Mouse (Mus musculus) megakaryocyte, adult 5-6 weeks (primary cell): ENCODE data around the gene Rab27a. TPM values are rescaled to one million over a fixed set of nuclear protein-coding genes. Genes with fewer than 3 reads are reported as not detected.
"Not testable (repeated sequence)": the region's sequence is repeated elsewhere in the genome, so short reads cannot be mapped to it uniquely, and the experiment has no call there.

Experiments used
- ATAC-seq: 2 replicates; pipeline ENCODE4 v1.8.0; 2016; ENCODE audit warnings: mild to moderate bottlenecking, inconsistent platforms; ENCODE audit not compliant: poor library complexity, severe bottlenecking
- total RNA-seq, 2 experiments: library from RNA; stranded (forward) in 1 of 2; stranded (reverse) in 1 of 2; fragments of 153-499, 151-499 nt in 1 of 2; fragments of 221-1000, 200-1000 nt in 1 of 2; gene quantifications; 2 replicates each; pipeline versions ENCODE4 v1.2.3 to v1.2.4; 2015 to 2017

The Rab27a gene
- total RNA-seq, 2 experiments from 2014 or later = 58.9 to 155 TPM

DNA sequence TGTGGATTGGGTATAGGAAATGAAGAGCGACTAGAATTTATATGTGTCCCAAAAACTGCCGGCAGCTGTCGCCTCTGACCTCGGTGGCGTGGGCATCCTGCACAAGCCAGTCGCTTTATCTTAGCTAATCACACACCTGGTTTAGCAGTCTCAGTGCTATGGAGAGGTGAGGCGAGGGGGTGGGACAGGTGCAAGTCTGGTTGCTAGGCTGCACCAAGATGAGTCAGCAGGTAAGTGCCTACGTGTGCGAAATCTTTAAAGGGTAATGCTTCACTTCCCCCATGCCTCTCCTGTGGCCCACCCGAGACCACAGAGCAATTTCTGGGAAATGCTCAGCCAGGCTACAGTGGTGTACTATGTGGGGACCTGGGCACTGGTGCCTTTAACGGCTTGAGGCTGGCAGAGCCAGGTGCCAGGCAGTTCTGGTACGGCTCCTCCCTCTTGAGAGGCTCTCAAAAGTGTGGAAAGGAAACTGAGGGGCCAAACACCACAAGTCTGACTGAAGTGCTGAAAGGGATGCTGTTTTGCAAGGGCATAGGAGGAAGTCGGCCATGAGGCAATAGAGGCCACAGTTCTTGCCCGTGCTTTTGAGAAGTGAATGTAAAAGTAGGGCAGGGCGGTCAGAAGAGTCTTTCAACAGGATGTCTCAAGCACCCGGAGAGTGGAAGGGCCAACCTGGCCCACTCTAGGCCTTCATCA lies 44.7 kb downstream of the Rab27a start:
- peak; percentile 78 for ATAC-seq

DNA sequence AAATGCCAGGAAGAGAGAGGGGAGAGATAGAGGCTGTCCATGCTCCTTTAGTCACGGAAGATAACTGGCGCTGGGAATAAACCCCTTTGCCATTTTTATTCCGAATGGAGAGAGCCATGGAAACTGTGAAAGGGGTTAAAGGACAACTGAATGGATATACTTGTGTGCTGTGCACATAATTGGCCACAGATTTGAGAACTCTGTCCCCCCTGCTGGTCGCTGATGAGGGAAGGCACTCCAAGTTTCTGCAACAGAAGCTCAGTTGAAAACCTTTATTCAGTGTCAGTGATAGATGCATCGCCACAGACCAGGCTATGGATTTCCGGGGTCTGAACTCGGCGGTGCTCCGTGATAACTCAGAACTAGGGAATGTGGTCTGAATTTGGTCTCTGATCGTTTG lies 45.5 kb downstream of the Rab27a start:
- ATAC-seq = no peak

DNA sequence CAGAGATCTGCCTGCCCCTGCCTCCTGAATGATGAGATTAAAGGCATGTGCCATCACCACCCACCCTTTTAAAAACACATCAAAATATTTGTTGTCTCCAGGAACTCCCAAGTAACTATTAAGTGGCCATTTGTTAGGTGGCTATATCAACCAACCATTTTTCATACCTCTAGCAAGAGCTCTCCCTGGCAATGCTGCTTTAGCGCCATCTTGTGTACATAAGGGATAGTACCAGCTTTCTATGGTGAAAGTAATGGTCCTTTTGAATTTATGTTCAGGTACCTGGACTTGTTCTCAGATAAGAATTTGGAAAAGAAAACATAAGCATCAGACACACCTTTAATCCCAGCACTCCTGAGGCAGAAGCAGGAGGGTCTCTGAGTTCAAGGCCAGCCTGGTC lies 47.1 kb downstream of the Rab27a start:
- peak; percentile 28 for ATAC-seq

DNA sequence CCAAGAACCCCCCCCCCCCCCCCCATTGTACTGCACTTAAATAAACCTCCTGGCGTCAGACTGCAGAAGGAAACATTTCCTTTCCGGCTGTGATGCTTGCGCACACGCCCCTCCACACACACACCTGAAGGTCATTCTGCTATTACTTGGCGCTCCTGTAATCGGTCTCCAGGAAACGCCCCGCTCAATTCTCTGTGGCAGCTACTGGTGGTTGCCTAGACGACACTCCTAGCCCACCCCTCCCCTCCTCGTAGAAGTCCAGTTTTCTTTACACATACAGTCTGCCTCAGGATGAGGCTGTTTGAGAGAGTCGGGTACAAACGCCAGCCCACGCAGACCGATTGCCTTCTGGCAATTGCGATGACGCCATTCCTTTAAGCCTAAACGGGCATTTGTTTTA lies 49.9 kb downstream of the Rab27a start:
- no peak for ATAC-seq

DNA sequence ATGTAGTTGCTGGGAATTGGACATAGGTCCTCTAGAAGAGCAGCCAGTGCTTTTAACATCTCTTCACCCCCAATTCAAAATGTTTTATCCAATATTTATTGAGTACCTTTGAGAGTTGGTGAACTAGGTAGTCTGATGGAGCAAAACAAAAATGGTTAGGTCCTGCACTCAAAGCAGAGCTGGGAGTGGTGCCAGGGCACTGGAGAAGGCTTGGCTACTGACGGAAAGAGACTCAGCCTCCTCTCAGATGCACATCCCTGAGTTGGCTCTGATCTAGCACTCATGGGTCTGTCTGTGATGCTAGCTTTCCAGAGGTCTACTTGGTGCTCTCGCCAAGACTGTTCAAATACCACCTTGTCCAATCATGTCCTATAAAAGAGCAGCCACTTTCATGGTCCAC lies 53.2 kb downstream of the Rab27a start:
- ATAC-seq = no peak

- no peak for ATAC-seq
These were observed 56.9 kb downstream of the Rab27a start, which contains the start of gene Khdc3 for GRCm38 (mm10) chr9:73101536-73101935. Khdc3 (plus strand) TSS chr9:73101836.

DNA sequence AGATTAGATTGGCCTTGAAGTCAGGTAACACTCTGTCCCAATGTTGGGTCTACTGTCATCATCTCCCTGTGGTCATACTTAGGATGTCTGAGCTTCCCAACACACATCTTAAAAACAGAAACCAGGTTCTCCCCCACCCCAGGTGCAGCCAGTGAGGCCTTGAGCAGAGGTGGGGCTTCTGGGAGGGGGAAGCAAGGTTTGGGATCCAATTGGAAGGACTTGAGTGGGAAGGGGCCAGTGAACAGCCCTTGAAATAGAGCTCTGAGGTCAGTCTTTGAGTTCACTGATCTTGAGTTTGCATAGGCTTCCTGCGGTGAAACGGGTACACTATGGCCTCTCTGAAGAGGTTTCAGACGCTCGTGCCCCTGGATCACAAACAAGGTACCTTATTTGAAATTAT lies 57.5 kb downstream of the Rab27a start, which contains the start of gene Gm20509:
Gene Gm20509, plus strand, starts transcription at position 290 of the 400 bp plus-strand sequence.
- no peak for ATAC-seq

DNA sequence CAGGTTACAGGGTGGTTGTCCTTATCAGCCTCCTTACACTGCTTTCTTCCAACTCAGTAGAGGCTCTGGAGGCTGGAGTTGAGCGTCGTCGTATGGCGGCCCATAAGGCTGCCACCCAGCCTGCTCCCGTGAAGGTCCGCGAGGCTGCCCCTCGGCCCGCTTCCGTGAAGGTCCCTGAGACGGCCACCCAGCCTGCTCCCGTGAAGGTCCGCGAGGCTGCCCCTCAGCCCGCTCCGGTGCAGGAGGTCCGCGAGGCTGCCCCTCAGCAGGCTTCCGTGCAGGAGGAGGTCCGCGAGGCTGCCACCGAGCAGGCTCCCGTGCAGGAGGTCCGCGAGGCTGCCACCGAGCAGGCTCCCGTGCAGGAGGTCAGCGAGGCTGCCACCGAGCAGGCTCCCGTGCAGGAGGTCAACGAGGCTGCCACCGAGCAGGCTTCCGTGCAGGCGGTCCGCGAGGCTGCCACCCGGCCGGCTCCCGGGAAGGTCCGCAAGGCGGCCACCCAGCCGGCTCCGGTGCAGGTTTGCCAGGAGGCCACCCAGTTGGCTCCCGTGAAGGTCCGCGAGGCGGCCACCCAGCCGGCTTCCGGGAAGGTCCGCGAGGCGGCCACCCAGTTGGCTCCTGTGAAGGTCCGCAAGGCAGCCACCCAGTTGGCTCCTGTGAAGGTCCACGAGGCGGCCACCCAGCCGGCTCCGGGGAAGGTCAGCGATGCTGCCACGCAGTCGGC lies 58.7 kb downstream of the Rab27a start:
- peak; percentile 41 for ATAC-seq

DNA sequence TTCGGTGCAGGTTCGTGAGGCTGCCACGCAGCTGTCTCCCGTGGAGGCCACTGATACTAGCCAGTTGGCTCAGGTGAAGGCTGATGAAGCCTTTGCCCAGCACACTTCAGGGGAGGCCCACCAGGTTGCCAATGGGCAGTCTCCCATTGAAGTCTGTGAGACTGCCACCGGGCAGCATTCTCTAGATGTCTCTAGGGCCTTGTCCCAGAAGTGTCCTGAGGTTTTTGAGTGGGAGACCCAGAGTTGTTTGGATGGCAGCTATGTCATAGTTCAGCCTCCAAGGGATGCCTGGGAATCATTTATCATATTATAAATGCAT lies 59.2 kb downstream of the Rab27a start:
- ATAC-seq = no peak

GRCm38 (mm10) chr9:73105141-73105540 lies 60.5 kb downstream of the Rab27a start:
- no peak for ATAC-seq

GRCm38 (mm10) chr9:73105771-73106170 lies 61.1 kb downstream of the Rab27a start:
- ATAC-seq = no peak

- peak; percentile 99 for ATAC-seq
These were observed 68.6 kb downstream of the Rab27a start, which contains the start of gene Rsl24d1 for GRCm38 (mm10) chr9:73112919-73113906. Rsl24d1 (plus strand) TSS chr9:73113426.

DNA sequence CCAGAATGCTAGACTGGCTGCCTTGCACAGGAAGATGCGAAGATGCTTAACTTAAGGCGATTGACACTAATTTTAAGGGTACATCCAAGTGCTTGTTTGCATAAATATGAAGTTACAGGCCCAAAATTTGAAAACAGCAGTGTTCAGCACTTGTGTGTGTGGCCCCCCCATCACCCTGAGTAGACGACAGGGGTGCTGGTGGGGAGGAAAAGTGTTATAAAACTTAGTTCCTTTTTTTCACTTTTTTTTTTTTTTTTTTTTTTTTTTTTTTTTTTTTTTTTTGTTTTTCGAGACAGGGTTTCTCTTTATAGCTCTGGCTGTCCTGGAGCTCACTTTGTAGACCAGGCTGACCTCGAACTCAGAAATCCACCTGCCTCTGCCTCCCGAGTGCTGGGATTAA lies 72.0 kb downstream of the Rab27a start:
- ATAC-seq = not testable (repeated sequence)

- no peak for ATAC-seq
These were observed 73.4 kb downstream of the Rab27a start for GRCm38 (mm10) chr9:73118012-73118411.

DNA sequence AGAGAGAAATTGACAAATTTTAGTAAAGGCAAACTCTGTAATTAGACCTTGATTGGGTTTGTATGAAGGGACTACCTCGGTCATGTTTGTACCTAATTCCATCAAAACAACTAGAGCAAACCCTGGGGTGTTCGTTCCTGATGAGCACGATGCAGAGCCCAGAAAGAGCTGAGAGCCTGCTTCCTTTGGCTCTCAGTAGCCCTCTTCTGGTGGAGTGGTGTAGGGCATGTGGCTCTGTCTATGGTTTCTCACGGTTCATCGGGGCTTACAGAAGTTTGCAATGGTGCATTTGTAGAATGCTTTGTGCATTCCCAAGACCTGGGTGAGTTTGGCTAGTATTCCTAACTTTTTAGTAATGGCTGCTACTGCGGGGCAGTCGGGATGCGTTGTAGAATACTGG lies 77.1 kb downstream of the Rab27a start:
- peak; percentile 42 for ATAC-seq

- peak; percentile 75 for ATAC-seq
These were observed 80.5 kb downstream of the Rab27a start for GRCm38 (mm10) chr9:73125043-73125570.

- peak; percentile 65 for ATAC-seq
These were observed 82.8 kb downstream of the Rab27a start for GRCm38 (mm10) chr9:73127457-73127856.

DNA sequence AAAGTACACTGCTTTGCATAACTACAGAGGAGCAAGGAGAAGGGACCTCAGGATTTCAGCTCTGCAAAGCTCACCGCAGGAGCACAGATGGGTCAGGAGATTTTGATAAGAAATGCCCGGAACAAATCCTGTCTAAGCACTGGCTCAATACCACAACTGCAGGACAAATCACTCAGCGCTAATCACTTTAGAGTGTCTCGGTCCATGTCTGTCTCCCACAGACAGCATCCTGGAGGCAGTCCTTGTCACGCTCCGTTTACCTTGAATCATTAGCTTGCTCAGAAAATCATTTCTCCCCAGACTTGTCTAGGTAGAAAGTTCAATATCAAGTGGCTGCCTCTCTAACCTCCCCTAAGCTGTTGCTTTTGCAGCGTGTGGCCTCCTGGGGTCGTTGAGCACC lies 85.2 kb downstream of the Rab27a start:
- ATAC-seq = no peak

- ATAC-seq = peak; percentile 12; the same call in 1 of the 2 replicates
These were observed 85.9 kb downstream of the Rab27a start for GRCm38 (mm10) chr9:73130529-73130928.

DNA sequence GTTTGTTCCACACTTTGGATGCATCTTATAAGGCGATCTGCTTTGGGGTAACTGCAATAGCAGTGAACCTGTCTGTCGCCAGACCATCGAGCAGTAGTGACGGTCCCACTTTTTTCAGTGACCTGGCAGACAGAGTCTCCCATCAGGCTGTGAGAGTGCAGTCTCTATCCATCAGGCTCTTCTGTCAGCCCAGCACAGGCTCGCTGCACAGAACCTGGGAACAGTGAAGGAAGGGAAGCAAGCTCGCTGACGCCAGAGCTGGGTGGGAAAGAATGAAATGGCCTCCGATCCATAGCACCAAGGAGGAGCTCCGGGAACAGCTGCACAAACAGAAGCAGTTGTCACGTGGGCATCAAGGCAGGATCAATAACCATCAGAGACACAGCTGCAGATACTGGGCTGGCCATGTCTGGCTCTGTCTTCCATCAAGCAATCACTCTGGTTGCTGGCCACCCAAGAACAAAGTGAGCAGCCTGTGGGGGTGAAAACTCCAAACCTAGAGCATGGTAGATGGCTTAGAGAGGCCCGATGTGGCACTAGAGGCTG lies 92.8 kb downstream of the Rab27a start:
- no peak for ATAC-seq
